Mouse (Mus musculus) forelimb bud, embryonic 11.5 days (tissue): ENCODE measurements around the gene Ptrh1.

Experiments used
- DNase-seq: peaks from one replicate; pipeline ENCODE4 v3.0.0-alpha.2; 2012; ENCODE audit warnings: low read depth, low spot score

The Ptrh1 gene

GRCm38 (mm10) chr2:32757056-32757845, 18.3 kb upstream of the Ptrh1 start, which contains the start of gene Tor2a:
Gene Tor2a, plus strand, starts transcription at chr2:32757234.
- DNase-seq = peak; percentile 96

GRCm38 (mm10) chr2:32758503-32758902, 17.1 kb upstream of the Ptrh1 start:
- DNase-seq = no peak

DNA sequence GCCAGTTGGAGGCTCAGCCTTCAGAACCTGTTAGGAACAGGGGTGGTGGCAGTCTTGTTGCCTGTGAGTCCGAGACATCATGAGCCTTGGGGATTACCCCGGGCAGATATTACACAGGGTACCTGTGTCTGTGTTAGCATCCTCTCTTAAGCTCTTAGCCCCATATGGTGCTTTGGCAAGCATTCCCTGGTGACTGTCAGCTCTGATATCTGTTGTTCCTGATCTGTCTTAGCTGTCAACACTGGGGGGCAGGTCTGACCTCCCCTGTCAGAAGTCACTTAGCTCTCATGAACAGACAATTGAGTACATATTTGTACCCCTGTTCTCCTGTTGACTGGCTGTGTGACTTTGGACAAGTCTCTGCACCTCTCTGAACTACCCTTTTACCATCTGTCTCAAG, 16.6 kb upstream of the Ptrh1 start:
- DNase-seq = no peak

DNA sequence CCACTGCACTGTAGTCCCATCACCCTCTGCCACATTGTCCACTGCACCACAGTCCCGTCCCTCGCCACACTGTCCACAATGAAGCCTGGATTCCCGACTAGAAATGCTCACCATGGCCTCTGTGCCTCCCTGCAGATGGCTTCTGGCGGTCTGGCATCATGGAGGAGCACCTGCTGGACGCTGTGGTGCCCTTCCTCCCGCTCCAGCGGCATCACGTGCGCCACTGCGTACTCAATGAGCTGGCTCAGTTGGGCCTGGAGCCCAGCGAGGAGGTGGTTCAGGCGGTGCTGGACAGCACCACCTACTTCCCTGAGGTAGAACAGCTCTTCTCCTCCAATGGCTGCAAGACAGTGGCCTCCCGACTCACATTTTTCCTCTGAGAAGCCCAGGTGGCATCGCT, 14.2 kb upstream of the Ptrh1 start:
- no peak for DNase-seq

DNA sequence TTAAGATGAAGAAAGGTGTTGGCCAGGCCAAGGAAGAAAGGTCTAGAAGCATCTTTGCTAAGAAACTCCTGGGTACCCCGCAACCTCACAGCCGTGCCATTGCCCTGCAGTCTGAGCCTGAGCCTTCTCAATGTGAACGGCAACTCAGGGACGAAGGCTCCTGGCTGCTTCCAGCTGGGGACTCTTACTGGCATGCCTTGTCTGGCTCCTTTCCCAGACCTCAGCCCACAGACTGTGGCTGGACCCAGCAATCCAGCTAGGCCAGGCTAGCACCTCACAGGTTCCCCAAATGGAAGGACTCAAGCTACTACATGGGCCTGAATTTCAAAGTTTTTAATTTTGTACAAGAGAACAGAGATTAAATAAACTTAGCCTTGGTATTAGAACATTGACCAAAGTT, 13.7 kb upstream of the Ptrh1 start:
- DNase-seq = no peak

DNA sequence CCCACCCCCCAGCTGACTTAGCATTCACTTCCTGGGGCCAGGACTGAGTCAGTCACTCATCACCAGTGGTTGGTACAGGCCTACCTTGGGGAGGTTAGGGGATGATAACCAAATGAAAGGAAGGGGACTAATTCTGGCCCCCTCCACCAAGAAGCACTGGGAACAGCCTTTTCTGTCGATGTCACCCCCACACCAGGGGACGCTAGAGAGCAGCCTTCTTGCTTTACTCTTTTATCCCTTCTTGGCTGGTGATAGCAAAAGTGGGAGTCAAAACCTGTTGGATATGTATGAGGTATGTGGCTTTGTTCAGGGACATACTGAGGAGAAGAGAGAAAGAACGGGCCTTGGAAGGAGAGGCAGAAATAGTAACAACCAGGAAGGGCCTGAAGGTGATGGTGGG, 12.2 kb upstream of the Ptrh1 start:
- DNase-seq = no peak

DNA sequence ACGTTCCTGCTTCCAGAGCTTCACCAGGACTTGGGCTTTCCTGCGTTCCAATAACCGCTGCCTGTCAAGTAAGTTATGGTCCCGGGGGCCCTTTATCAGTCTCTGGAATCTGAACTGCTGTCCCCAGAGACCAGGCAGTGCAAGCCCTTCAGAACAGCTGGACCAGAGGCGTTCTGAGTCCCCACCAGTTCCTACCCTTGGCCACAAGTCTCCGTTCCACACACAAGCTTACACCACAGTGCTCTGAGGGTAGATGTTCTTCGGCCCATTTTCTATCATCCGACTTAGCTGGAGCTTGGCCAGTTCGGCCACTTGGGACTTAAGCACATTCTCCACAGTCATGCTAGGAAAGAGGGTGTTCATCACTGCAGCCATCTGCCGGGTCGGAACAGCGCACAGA, 8.3 kb upstream of the Ptrh1 start:
- DNase-seq = no peak

DNA sequence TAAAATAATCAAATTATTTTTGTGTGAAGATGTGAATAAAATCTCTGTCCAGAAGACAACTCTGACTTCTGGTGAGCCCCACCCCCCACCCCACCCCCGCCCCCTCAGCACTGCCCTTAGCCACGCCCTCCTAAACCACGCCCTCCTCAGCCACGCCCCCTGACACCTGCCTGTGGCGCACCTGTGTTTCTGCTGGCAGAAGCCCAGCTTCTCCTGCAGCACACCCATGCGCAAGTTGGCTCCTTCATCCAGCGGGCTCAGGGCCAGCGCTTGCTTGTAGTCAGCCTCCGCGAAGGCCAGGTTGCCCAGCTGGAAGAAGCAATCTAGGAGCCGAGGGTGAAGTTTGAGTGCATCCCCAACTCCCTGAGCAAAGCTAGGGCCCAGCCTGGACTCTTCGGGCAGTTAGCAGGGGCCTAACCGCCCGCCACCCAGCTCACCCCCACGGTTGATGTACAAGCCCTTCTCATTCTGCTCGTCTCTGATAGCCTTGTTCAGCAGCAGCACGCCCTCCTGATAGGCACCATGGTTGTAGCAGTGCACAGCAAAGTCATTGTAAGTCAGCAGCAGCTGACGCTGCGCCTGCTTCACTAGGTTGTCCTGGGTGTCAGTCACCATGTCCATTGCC, 6.8 kb upstream of the Ptrh1 start:
- DNase-seq = no peak

DNA sequence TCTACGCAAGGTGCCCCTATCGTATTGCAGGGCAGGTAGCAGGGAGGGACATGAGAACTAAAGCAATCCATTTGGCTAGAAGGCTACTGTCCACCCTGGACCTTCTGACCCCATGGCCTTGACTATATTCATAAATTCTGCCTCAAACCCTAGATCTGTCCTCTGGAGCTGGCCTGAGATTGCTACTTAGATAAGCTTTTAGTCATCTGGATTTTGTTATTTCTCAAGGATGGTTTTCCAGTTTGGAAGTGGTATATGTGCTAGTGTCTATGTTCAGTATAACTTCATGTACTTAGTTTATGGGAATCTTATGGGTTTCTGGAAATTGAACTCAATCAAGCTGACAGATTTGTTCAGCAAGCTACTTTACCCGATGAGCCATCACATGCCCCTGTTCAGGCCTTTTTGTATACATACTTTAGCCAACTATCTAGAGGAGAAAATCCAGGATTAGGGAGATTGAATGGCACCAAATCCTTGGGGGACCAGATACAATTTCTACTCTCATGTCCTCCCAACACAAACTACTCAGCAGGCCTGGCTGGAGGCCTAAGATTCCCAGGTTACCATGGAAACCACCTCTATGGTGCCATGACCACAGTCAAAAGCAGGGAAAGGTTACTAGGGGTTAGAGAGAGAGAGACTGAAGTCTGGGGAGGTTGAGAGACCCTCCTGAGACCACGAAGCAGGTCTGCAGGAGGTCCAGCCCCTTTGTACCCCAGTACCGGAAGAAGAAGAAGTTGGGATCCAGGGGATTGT, 6.1 kb upstream of the Ptrh1 start:
- DNase-seq = no peak

GRCm38 (mm10) chr2:32771886-32772285, 3.7 kb upstream of the Ptrh1 start:
- DNase-seq = no peak

DNA sequence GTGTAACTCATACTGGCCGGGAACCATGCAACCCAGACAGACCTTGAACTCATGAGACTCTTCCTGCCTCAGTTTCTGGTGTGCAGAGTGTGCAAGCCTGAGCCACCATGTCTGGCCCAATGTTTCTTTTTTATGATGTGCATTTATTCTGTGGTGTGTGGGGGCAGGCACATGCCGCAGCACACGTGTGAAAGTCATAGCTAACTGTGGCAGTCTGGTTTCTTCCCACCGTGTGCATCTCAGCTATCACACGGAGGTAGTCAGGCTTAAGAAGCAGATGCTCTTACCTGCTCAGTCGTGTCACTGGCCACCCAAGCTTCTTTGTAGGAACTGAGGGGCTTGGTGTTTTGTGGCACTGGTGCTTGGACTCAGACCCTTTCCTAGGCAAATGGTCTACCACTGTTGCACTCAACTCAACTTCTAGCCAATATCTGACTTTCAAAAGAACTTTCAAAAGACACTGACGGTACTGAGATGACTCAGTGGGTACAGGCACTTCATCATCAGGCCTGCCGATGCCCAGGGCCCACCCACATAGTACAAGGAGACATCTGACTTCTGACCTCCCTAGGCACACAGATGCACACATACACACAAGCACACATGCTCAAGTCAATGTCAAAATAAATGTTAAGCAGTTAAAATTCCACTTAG, 2.8 kb upstream of the Ptrh1 start:
- DNase-seq = no peak

DNA sequence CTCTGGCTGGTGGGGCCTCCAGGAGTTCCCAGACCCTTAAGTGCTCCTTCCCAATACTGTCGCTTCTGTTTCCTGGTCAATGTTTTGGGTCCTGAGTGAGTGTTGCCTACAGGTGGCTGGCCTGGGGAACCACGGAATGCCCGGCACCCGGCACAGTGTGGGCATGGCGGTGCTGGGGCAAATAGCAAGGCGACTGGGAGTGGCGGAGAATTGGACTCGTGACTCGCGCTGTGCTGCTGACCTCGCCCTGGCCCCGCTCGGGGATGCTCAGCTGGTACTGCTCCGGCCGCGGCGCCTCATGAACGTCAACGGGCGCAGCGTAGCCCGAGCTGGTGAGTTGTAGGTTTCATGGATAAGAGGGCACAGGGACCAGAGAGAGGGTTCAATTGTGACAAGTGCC, 606 bp downstream of the Ptrh1 start:
- no peak for DNase-seq

DNA sequence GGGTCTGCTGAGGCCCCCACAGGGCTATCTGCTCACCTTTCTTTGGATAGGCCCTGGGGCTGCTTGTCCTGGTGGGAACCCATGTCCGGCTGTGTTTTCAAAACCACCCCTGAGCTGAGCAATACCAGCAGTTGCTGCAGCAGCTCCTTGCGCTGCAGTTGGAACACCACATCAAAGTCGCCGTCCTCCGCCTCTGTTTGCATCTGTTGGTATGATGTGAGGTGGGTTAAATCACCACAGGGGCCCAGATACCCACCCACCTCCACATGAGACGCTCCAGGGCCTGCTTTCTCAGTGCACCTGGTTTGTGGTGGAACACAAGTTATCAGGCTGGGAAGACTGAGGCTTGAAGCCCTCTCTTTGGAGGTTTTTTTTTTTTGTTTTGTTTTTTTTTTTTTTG, 2.5 kb downstream of the Ptrh1 start:
- no peak for DNase-seq

DNA sequence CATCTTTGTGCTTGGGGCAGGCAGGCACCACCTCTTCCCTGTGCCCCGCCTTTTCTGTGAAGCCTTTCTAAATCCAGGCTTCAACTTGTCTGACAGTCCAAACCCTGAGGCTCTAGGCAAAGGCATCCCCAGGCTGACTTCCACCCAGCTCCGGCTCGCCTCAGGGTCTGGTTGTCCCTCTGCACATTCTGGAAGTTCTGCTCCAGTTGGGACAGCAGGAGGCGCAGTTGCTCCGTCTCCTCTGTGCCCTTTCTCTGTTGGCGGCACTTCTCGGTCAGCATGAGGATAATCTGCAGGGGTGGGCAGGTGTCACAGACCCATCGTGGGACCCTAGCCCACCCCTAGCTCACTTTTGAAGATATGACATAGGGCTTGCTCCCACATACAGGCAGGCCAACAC, 3.5 kb downstream of the Ptrh1 start:
- peak; percentile 61 for DNase-seq

DNA sequence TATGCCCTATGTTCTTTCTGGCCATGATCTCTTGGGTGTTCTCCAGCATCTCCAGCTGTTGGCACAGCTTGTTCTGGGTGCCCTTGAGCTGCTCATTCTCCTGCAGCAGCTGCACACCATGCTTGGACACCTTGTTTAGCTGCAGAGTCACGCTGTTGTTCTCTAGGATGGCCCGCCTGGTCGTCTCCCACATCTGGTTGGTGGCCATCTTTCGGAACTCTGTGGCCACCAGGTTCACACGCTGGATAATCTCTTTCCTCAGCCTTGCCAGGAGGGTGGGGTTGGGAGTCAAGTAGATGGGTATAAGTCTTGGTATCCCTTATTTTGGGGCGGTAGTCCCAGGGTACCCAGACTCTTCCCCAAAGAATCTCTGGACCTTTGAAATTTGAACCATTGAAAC, 4.1 kb downstream of the Ptrh1 start:
- DNase-seq = no peak

DNA sequence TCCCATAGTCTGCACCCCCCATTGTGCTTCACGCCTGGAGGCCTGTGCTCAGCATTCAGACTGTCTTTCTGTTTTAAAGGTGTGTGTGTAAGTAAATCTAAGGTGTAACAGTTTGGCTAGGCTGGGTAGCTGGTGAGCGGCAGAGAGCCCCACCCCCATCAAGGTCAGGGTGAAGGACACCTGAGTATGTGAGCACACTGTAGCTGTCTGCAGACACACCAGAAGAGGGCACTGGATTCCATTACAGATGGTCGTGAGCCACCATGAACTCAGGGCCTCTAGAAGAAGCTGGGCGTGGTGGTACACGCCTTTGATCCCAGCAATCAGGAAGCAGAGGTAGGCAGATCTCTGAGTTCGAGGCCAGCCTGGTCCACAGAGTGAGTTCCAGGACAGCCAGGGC, 6.1 kb downstream of the Ptrh1 start:
- no peak for DNase-seq

GRCm38 (mm10) chr2:32784048-32784681, 8.6 kb downstream of the Ptrh1 start, which contains the start of gene Cfap157:
Gene Cfap157, minus strand, starts transcription at chr2:32784428.
- peak; percentile 42 for DNase-seq

DNA sequence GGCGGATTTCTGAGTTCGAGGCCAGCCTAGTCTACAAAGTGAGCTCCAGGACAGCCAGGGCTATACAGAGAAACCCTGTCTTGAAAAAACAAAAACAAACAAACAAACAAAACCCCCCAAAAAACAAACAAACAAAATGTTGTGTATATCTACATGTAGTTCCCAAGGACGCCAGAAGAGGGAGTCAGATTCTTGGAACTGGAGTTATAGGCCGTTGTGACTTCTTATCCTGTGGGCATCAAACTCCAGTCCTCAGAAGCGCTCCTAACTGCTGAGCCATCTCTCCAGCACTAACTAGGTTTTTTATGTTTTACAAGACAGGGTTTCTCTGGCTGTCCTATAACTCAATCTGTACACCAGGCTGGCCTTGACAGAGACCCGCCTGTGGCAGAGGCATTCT, 11.6 kb downstream of the Ptrh1 start:
- no peak for DNase-seq

DNA sequence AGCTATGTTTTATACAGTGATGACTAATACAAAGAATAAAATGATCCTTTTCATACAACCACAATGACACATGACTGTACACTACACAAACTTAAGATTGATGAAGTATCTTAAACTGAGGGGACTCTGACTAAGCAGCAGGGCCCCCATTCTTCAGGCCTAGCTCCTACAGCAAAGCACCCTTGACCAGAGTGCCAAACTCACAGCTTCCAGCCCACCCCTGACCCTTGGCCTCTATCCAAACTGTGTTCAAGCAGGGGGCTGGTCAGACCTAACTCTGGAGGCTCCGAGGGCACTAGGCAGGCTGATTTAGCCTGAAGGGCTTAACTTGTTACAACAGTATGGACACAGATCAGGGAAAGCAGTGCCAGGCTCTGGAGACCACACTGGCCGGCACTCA, 13.0 kb downstream of the Ptrh1 start:
- no peak for DNase-seq

GRCm38 (mm10) chr2:32791297-32791696, 15.7 kb downstream of the Ptrh1 start:
- DNase-seq = no peak

- DNase-seq = no peak
These were observed 20.3 kb downstream of the Ptrh1 start for GRCm38 (mm10) chr2:32795748-32796418.
